Mouse (Mus musculus): ENCODE data around the gene Igf2bp3. TPM values are rescaled to one million over a fixed set of nuclear protein-coding genes. Genes with fewer than 3 reads are reported as not detected.

Gene Igf2bp3
- polyA plus RNA-seq, 1 experiment from 2014 or later = 75.5 TPM

DNA sequence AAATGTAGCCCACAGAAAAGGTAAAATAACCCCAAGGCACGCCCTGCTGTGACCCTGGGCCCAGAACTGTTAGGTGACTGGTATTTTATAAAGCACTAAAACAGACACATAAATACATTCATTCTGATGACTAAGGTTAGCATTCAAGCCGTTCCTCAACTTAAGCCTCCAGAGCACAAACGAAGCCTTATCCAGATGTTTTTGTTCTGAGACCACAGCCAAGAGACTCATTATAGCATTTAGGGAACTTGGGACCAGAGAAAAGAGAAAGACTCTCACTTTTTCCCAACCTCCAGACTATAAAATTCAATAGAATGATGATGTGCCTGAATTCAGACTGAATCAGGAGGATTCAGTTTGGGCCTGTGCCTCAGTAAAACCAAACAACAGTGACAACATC, 46.1 kb downstream of the Igf2bp3 start:
- Histone ChIP-seq H3K27me3 (no peaks in the 10 kb centered on the region), H3K4me2 (no peak overlapping the region), H3K36me3 (0 out of 2 replicates have a peak, but pooled peaks cover 5% of the 10 kb centered on the region), H3K27ac (no peak overlapping the region), H3K4me1 (peaks cover 25% of the 10 kb centered on the region), H3K9me3 (no peaks in the 10 kb centered on the region), H3K4me3 (no peak overlapping the region), H3K9ac (no peak overlapping the region)
- 47% methylated on average over 3 of the region's 3 CpGs for WGBS
- ATAC-seq (ENCODE audit: insufficient number of reproducible peaks, insufficient read depth, low FRiP score, low TSS enrichment, low read depth) = no peak

GRCm38 (mm10) chr6:49167406-49167805, 47.4 kb downstream of the Igf2bp3 start:
- H3K36me3 ChIP-seq = 0 out of 2 replicates have a peak, but pooled peaks cover 5% of the 10 kb centered on the region
- H3K4me3 ChIP-seq = no peak overlapping the region
- no peak for ATAC-seq (ENCODE audit: insufficient number of reproducible peaks, insufficient read depth, low FRiP score, low TSS enrichment, low read depth)
- H3K27ac ChIP-seq = no peak overlapping the region
- H3K9me3 ChIP-seq = no peaks in the 10 kb centered on the region
- H3K4me1 ChIP-seq = peaks cover 26% of the 10 kb centered on the region
- no peak overlapping the region for H3K4me2 ChIP-seq
- no peak overlapping the region for H3K9ac ChIP-seq
- 74% methylated on average over 4 of the region's 4 CpGs for WGBS
- no peaks in the 10 kb centered on the region for H3K27me3 ChIP-seq

- H3K4me3 ChIP-seq = no peak overlapping the region
- H3K27ac ChIP-seq = no peak overlapping the region
- H3K9ac ChIP-seq = no peak overlapping the region
- 82% methylated on average over 8 of the region's 8 CpGs for WGBS
- H3K27me3 ChIP-seq = no peaks in the 10 kb centered on the region
- peaks cover 26% of the 10 kb centered on the region for H3K4me1 ChIP-seq
- H3K9me3 ChIP-seq = no peaks in the 10 kb centered on the region
- no peak for ATAC-seq (ENCODE audit: insufficient number of reproducible peaks, insufficient read depth, low FRiP score, low TSS enrichment, low read depth)
- H3K4me2 ChIP-seq = no peak overlapping the region
- H3K36me3 ChIP-seq = 0 out of 2 replicates have a peak, but pooled peaks cover 5% of the 10 kb centered on the region
These were observed 48.4 kb downstream of the Igf2bp3 start for GRCm38 (mm10) chr6:49166318-49166717.

DNA sequence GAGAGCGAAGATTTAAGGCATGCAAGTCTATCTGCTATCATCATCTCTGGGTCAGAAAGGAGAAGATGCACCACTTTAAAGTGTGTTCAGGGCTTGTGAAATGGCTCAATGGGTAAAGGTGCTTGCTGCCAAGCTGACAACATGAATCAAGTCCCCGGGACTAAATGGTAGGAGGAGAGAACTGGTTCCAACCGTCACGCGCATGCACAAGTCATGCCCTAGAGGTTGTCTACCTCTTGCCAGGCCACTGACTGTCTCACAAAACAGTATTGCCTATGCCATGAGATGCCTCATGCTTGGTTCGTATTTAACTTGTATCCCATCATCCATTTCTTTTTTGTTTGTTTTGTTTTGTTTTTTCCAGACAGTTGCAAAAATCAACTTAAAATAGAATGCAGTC, 48.9 kb downstream of the Igf2bp3 start:
- no peak for ATAC-seq (ENCODE audit: insufficient number of reproducible peaks, insufficient read depth, low FRiP score, low TSS enrichment, low read depth)
- no peaks in the 10 kb centered on the region for H3K27me3 ChIP-seq
- H3K4me3 ChIP-seq = no peak overlapping the region
- H3K9me3 ChIP-seq = no peaks in the 10 kb centered on the region
- WGBS = 87% methylated on average over 6 of the region's 6 CpGs
- H3K9ac ChIP-seq = no peak overlapping the region
- 0 out of 2 replicates have a peak, but pooled peaks cover 5% of the 10 kb centered on the region for H3K36me3 ChIP-seq
- H3K4me1 ChIP-seq = peaks cover 26% of the 10 kb centered on the region
- no peak overlapping the region for H3K4me2 ChIP-seq
- H3K27ac ChIP-seq = no peak overlapping the region

- H3K4me2 ChIP-seq = no peak overlapping the region
- H3K4me1 ChIP-seq = peaks cover 26% of the 10 kb centered on the region
- H3K9ac ChIP-seq = no peak overlapping the region
- WGBS = 42% methylated on average over 6 of the region's 6 CpGs
- no peak for ATAC-seq (ENCODE audit: insufficient number of reproducible peaks, insufficient read depth, low FRiP score, low TSS enrichment, low read depth)
- H3K4me3 ChIP-seq = no peak overlapping the region
- H3K27me3 ChIP-seq = no peaks in the 10 kb centered on the region
- H3K27ac ChIP-seq = no peak overlapping the region
- no peaks in the 10 kb centered on the region for H3K9me3 ChIP-seq
- H3K36me3 ChIP-seq = 0 out of 2 replicates have a peak, but pooled peaks cover 5% of the 10 kb centered on the region
These were observed 49.7 kb downstream of the Igf2bp3 start for GRCm38 (mm10) chr6:49165101-49165500.

DNA sequence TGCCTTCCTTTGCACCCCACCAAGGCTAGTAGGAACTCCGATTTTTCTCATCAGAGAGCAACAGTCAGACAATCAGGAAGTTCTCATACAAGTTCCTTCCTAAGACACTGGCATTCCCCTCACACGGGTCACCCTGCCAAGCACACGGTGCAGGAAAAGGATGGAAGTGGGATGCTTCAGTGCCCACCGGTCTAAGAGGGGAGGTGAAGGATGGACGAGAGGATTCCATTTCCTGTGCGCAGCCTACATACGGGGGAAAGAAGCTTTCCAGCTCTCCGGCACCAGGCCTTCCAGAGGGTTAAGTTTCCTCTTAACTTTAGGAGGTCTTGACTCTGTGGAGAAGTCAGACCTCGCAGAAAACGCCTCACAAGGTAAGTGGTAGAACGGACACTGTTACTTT, 50.1 kb downstream of the Igf2bp3 start:
- H3K36me3 ChIP-seq = 0 out of 2 replicates have a peak, but pooled peaks cover 5% of the 10 kb centered on the region
- H3K9ac ChIP-seq = no peak overlapping the region
- no peak overlapping the region for H3K4me3 ChIP-seq
- H3K9me3 ChIP-seq = no peaks in the 10 kb centered on the region
- H3K4me1 ChIP-seq = peaks cover 26% of the 10 kb centered on the region
- no peak overlapping the region for H3K27ac ChIP-seq
- ATAC-seq (ENCODE audit: insufficient number of reproducible peaks, insufficient read depth, low FRiP score, low TSS enrichment, low read depth) = no peak
- 75% methylated on average over 11 of the region's 11 CpGs for WGBS
- H3K4me2 ChIP-seq = no peak overlapping the region
- H3K27me3 ChIP-seq = no peaks in the 10 kb centered on the region

- H3K36me3 ChIP-seq = peaks cover 5% of the 10 kb centered on the region; the same call in 1 of the 2 replicates
- 78% methylated on average over 2 of the region's 2 CpGs for WGBS
- no peak overlapping the region for H3K4me2 ChIP-seq
- H3K9me3 ChIP-seq = no peaks in the 10 kb centered on the region
- no peak overlapping the region for H3K9ac ChIP-seq
- peaks cover 13% of the 10 kb centered on the region for H3K4me1 ChIP-seq
- no peak overlapping the region for H3K27ac ChIP-seq
- H3K27me3 ChIP-seq = no peaks in the 10 kb centered on the region
- no peak for ATAC-seq (ENCODE audit: insufficient number of reproducible peaks, insufficient read depth, low FRiP score, low TSS enrichment, low read depth)
- H3K4me3 ChIP-seq = no peak overlapping the region
These were observed 54.8 kb downstream of the Igf2bp3 start for GRCm38 (mm10) chr6:49159971-49160370.

GRCm38 (mm10) chr6:49156826-49157175, 58.0 kb downstream of the Igf2bp3 start:
- no peak for ATAC-seq (ENCODE audit: insufficient number of reproducible peaks, insufficient read depth, low FRiP score, low TSS enrichment, low read depth)
- Histone ChIP-seq H3K4me1 (peaks cover under 1% of the 10 kb centered on the region; the same call in 1 of the 2 replicates), H3K9ac (no peak overlapping the region), H3K27ac (no peak overlapping the region), H3K36me3 (peaks cover 5% of the 10 kb centered on the region; the same call in 1 of the 2 replicates), H3K4me3 (no peak overlapping the region), H3K27me3 (no peaks in the 10 kb centered on the region), H3K4me2 (no peak overlapping the region), H3K9me3 (no peaks in the 10 kb centered on the region)
- WGBS = 71% methylated on average over 3 of the region's 3 CpGs

DNA sequence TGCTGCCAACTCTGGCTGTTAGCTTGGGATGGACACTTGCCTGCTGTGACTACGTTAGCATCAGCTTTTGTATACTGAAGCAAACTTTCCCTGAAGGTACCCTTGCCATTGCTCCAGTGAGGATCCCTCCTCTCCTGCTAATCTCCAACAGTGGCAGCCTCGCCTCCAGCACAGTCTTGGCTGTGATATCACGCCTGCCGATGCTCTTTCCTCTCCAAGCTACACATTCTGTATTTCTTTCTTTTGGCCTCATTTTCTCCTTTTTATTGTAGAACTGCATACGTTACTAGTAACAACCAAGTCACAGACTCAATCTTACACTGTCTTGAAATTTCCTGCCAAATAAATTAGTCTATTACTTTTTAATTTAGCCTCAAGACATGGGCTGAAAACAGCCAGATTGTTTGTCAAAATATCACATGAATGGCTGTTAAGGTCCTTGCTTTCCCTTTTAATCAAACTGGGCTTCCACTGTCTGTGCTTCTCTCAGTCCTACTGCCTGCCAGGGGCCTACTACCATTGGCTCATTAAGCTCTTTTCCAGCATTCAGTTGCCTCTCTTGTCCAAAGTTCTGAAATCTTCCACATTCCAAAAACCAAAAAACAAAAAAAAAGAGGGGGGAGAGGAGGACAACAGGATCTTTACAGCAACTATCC, 58.5 kb downstream of the Igf2bp3 start:
- Histone ChIP-seq H3K9me3 (no peaks in the 10 kb centered on the region), H3K27ac (no peak overlapping the region), H3K9ac (no peak overlapping the region), H3K4me2 (no peak overlapping the region), H3K4me3 (no peak overlapping the region), H3K36me3 (peaks cover 5% of the 10 kb centered on the region; the same call in 1 of the 2 replicates), H3K27me3 (no peaks in the 10 kb centered on the region), H3K4me1 (peaks cover 6% of the 10 kb centered on the region; the same call in 1 of the 2 replicates)
- ATAC-seq (ENCODE audit: insufficient number of reproducible peaks, insufficient read depth, low FRiP score, low TSS enrichment, low read depth) = no peak
- WGBS = 83% methylated on average over 5 of the region's 5 CpGs

- no peak overlapping the region for H3K9ac ChIP-seq
- H3K36me3 ChIP-seq = no peaks in the 10 kb centered on the region
- no peak overlapping the region for H3K4me2 ChIP-seq
- H3K9me3 ChIP-seq = no peaks in the 10 kb centered on the region
- no peak overlapping the region for H3K4me3 ChIP-seq
- no peak overlapping the region for H3K27ac ChIP-seq
- H3K27me3 ChIP-seq = no peaks in the 10 kb centered on the region
- H3K4me1 ChIP-seq = peaks cover 20% of the 10 kb centered on the region; the same call in 1 of the 2 replicates
- ATAC-seq (ENCODE audit: insufficient number of reproducible peaks, insufficient read depth, low FRiP score, low TSS enrichment, low read depth) = no peak
- 81% methylated on average over 4 of the region's 4 CpGs for WGBS
These were observed 63.3 kb downstream of the Igf2bp3 start for GRCm38 (mm10) chr6:49151465-49151864.

- ATAC-seq (ENCODE audit: insufficient number of reproducible peaks, insufficient read depth, low FRiP score, low TSS enrichment, low read depth) = no peak
- no peaks in the 10 kb centered on the region for H3K27me3 ChIP-seq
- H3K36me3 ChIP-seq = no peaks in the 10 kb centered on the region
- no peak overlapping the region for H3K27ac ChIP-seq
- H3K9me3 ChIP-seq = no peaks in the 10 kb centered on the region
- no peak overlapping the region for H3K4me3 ChIP-seq
- peaks cover 26% of the 10 kb centered on the region for H3K4me1 ChIP-seq
- no peak overlapping the region for H3K9ac ChIP-seq
- H3K4me2 ChIP-seq = no peak overlapping the region
- 79% methylated on average over 9 of the region's 9 CpGs for WGBS
These were observed 64.2 kb downstream of the Igf2bp3 start for GRCm38 (mm10) chr6:49150349-49151229.
